Mouse (Mus musculus): ENCODE results near the gene Dusp16.

- no peak for TF ChIP-seq CTCF (IDR thresholded peaks at IDR 0.05; ENCODE audit: borderline replicate concordance, insufficient read depth, low read length)
- no peak for TF ChIP-seq POLR2A (IDR thresholded peaks at IDR 0.05; ENCODE audit: low read depth, low read length)
These were observed 3.3 kb downstream of the Dusp16 start for GRCm38 (mm10) chr6:134789100-134789499.

All from embryonic fibroblast, embryonic 13.5 days (primary cell).